Mouse (Mus musculus) myocyte (in vitro differentiated cells): ENCODE data around the gene Cadm4. TPM values are rescaled to one million over a fixed set of nuclear protein-coding genes. Genes with fewer than 3 reads are reported as not detected.

Source experiments
- H3K27me3 ChIP-seq: one replicate; pipeline ENCODE4 v1.6.1; 2011; ENCODE audit not compliant: control insufficient read depth, insufficient read depth, insufficient read length
- H3K36me3 ChIP-seq: one replicate; pipeline ENCODE4 v1.6.1; 2011; ENCODE audit not compliant: control insufficient read depth, insufficient read depth
- H3K4me2 ChIP-seq: one replicate; pipeline ENCODE4 v1.6.1; 2011; ENCODE audit warnings: low read depth, control low read depth
- H3K4me3 ChIP-seq: one replicate; pipeline ENCODE4 v1.5.1; 2011; ENCODE audit warnings: mild to moderate bottlenecking, control low read depth, moderate library complexity
- H3K79me2 ChIP-seq: one replicate; pipeline ENCODE4 v1.6.1; 2011; ENCODE audit not compliant: control insufficient read depth, insufficient read depth
- H3ac ChIP-seq: one replicate; pipeline ENCODE4 v1.6.1; 2011; ENCODE audit not compliant: control insufficient read depth, insufficient read length
- CEBPB ChIP-seq: IDR thresholded peaks from 2 replicates; pipeline ENCODE4 v1.6.1; 2011; ENCODE audit warnings: mild to moderate bottlenecking, moderate library complexity; ENCODE audit not compliant: poor library complexity, insufficient read depth, severe bottlenecking
- E2F4 ChIP-seq: IDR thresholded peaks from one replicate; pipeline ENCODE4 v1.6.1; 2011; ENCODE audit warnings: mild to moderate bottlenecking, control low read depth, moderate library complexity; ENCODE audit not compliant: insufficient read depth
- MAX ChIP-seq: IDR thresholded peaks from one replicate; pipeline ENCODE4 v1.6.1; 2011; ENCODE audit warnings: low read depth, mild to moderate bottlenecking, control low read depth
- MYOD1 ChIP-seq, 3 experiments: IDR thresholded peaks; one replicate each; pipeline ENCODE4 v1.6.1; 2011; ENCODE audit warnings: control low read depth in 2 of 3, low read depth in 2 of 3, mild to moderate bottlenecking in 2 of 3, moderate library complexity in 1 of 3; ENCODE audit not compliant: insufficient read length in 2 of 3, control insufficient read depth in 1 of 3
- MYOG ChIP-seq, 3 experiments: IDR thresholded peaks; one replicate each; pipeline ENCODE4 v1.6.1; 2011; ENCODE audit warnings: control low read depth in 2 of 3, low read depth in 2 of 3, mild to moderate bottlenecking in 2 of 3; ENCODE audit not compliant: insufficient read length in 2 of 3, control insufficient read depth in 1 of 3, insufficient read depth in 1 of 3
- POLR2A ChIP-seq: IDR thresholded peaks from one replicate; pipeline ENCODE4 v1.6.1; 2011; ENCODE audit warnings: low read depth, mild to moderate bottlenecking, control low read depth, moderate library complexity; ENCODE audit not compliant: insufficient read length
- POLR2AphosphoS2 ChIP-seq: IDR thresholded peaks from one replicate; pipeline ENCODE4 v1.6.1; 2011; ENCODE audit warnings: low read depth, control low read depth; ENCODE audit not compliant: insufficient read length
- REST ChIP-seq: IDR thresholded peaks from one replicate; pipeline ENCODE4 v1.6.1; 2011; ENCODE audit warnings: mild to moderate bottlenecking, control low read depth, moderate library complexity; ENCODE audit not compliant: insufficient read depth, insufficient read length
- SRF ChIP-seq: IDR thresholded peaks from one replicate; pipeline ENCODE4 v1.6.1; 2011; ENCODE audit warnings: low read depth; ENCODE audit not compliant: control insufficient read depth, insufficient read length
- TCF12 ChIP-seq: IDR thresholded peaks from one replicate; pipeline ENCODE4 v1.6.1; 2011; ENCODE audit warnings: mild to moderate bottlenecking, control low read depth; ENCODE audit not compliant: poor library complexity, insufficient read depth, severe bottlenecking
- TCF3 ChIP-seq: IDR thresholded peaks from one replicate; pipeline ENCODE4 v1.6.1; 2011; ENCODE audit warnings: low read depth, control low read depth; ENCODE audit not compliant: insufficient read length
- USF1 ChIP-seq: IDR thresholded peaks from one replicate; pipeline ENCODE4 v1.6.1; 2011; ENCODE audit warnings: low read depth, mild to moderate bottlenecking, control low read depth, moderate library complexity
- polyA plus RNA-seq: library from polyadenylated mRNA; unstranded; fragments of >200 nt; fragmentation: generic; extraction: Trizol; gene quantifications from one replicate; pipeline ENCODE4 v1.2.1, GENCODE M21; 2012; ENCODE audit warnings: missing spikeins

Gene Cadm4
- polyA plus RNA-seq, 1 experiment = 54.4 TPM

- H3K36me3 ChIP-seq = no peaks in the 10 kb centered on the region
- no peaks in the 10 kb centered on the region for H3K27me3 ChIP-seq
- peak within 1 kb of the TSS; percentile 11 for H3ac ChIP-seq
- peaks cover 7% of the 10 kb centered on the region for H3K79me2 ChIP-seq
- TF ChIP-seq CEBPB = no peak
- no peak for TF ChIP-seq USF1
- no peak for TF ChIP-seq REST
- TF ChIP-seq TCF12 = no peak
- no peak for TF ChIP-seq E2F4
- no peak for TF ChIP-seq MYOD1 (IDR thresholded peaks at IDR 0.05; ENCODE audit: control insufficient read depth in 1 of 3, insufficient read length in 2 of 3, low read depth in 2 of 3)
- TF ChIP-seq POLR2A = no peak
- TF ChIP-seq POLR2AphosphoS2 = no peak
- no peak for TF ChIP-seq SRF
- TF ChIP-seq MYOG (IDR thresholded peaks at IDR 0.05; ENCODE audit: control insufficient read depth in 1 of 3, insufficient read depth in 1 of 3, insufficient read length in 2 of 3, low read depth in 2 of 3) = no peak
- H3K4me3 ChIP-seq = peak within 1 kb of the TSS; percentile 51
- H3K4me2 ChIP-seq = peak within 1 kb of the TSS; percentile 84
Observed at GRCm38 (mm10) chr7:24546068-24546614, 64.3 kb downstream of the Cadm4 start, which contains the start of the genes Pinlyp and Xrcc1. Gene Pinlyp (minus strand): TSS chr7:24546118. Gene Xrcc1 (plus strand): TSS chr7:24546289.

- Histone ChIP-seq H3ac (peak overlapping the region; percentile 11), H3K36me3 (no peaks in the 10 kb centered on the region), H3K4me3 (peak overlapping the region; percentile 51), H3K27me3 (no peaks in the 10 kb centered on the region), H3K79me2 (peaks cover 7% of the 10 kb centered on the region), H3K4me2 (peak overlapping the region; percentile 84)
- no peak for TF ChIP-seq MAX
- TF ChIP-seq POLR2A = peak; percentile 47
- peak; percentile 25 for TF ChIP-seq TCF12
- no peak for TF ChIP-seq TCF3
- TF ChIP-seq USF1 = no peak
- TF ChIP-seq CEBPB = no peak
- TF ChIP-seq MYOG (IDR thresholded peaks at IDR 0.05; ENCODE audit: control insufficient read depth in 1 of 3, insufficient read depth in 1 of 3, insufficient read length in 2 of 3, low read depth in 2 of 3) = peak; percentile 49 to 82 (median 68)
- peak; percentile 78 for TF ChIP-seq E2F4
- TF ChIP-seq POLR2AphosphoS2 = no peak
- TF ChIP-seq SRF = peak; percentile 34
- peak; percentile 51 to 89 (median 87) for TF ChIP-seq MYOD1 (IDR thresholded peaks at IDR 0.05; ENCODE audit: control insufficient read depth in 1 of 3, insufficient read length in 2 of 3, low read depth in 2 of 3)
- TF ChIP-seq REST = no peak
Observed at GRCm38 (mm10) chr7:24546634-24547389, 65.0 kb downstream of the Cadm4 start.

GRCm38 (mm10) chr7:24547534-24548036, 65.8 kb downstream of the Cadm4 start:
- Histone ChIP-seq H3K27me3 (no peaks in the 10 kb centered on the region), H3ac (peak overlapping the region; percentile 11), H3K36me3 (no peaks in the 10 kb centered on the region), H3K4me2 (peak overlapping the region; percentile 76), H3K4me3 (peak overlapping the region; percentile 51), H3K79me2 (peaks cover 7% of the 10 kb centered on the region)
- TF ChIP-seq MYOD1 (IDR thresholded peaks at IDR 0.05; ENCODE audit: control insufficient read depth in 1 of 3, insufficient read length in 2 of 3, low read depth in 2 of 3) (no peak), TCF12 (no peak), POLR2A (no peak), MAX (no peak), REST (no peak), SRF (no peak), CEBPB (no peak), TCF3 (no peak), MYOG (IDR thresholded peaks at IDR 0.05; ENCODE audit: control insufficient read depth in 1 of 3, insufficient read depth in 1 of 3, insufficient read length in 2 of 3, low read depth in 2 of 3) (no peak)

- no peaks in the 10 kb centered on the region for H3K36me3 ChIP-seq
Observed at GRCm38 (mm10) chr7:24551985-24552759, 70.3 kb downstream of the Cadm4 start.

More at GRCm38 (mm10) chr7:24551985-24552759, 70.3 kb downstream of the Cadm4 start:
- Histone ChIP-seq H3ac (no peak overlapping the region), H3K27me3 (no peaks in the 10 kb centered on the region), H3K4me3 (no peak overlapping the region), H3K79me2 (peaks cover 6% of the 10 kb centered on the region), H3K4me2 (no peak overlapping the region)
- TF ChIP-seq CEBPB (no peak), TCF12 (no peak), E2F4 (no peak), USF1 (no peak), SRF (no peak), POLR2A (no peak), TCF3 (no peak), POLR2AphosphoS2 (no peak), MAX (no peak), MYOD1 (IDR thresholded peaks at IDR 0.05; ENCODE audit: control insufficient read depth in 1 of 3, insufficient read length in 2 of 3, low read depth in 2 of 3) (no peak), REST (no peak), MYOG (IDR thresholded peaks at IDR 0.05; ENCODE audit: control insufficient read depth in 1 of 3, insufficient read depth in 1 of 3, insufficient read length in 2 of 3, low read depth in 2 of 3) (no peak)

Other genes starting within 250 kb of the Cadm4 start
- gene Zfp109, start 244.5 kb upstream of the Cadm4 start, polyA plus RNA-seq = 0.46 TPM
- gene Zfp108, start 227.2 kb upstream of the Cadm4 start, polyA plus RNA-seq = 0.38 TPM
- gene Zfp93, start 211.6 kb upstream of the Cadm4 start, polyA plus RNA-seq = 1.4 TPM
- 4.3 TPM for gene Zfp61, start 180.8 kb upstream of the Cadm4 start, polyA plus RNA-seq
- gene Zfp94, start 165.4 kb upstream of the Cadm4 start, polyA plus RNA-seq = 2.1 TPM
- 0.05 TPM for gene Tescl, start 148.1 kb upstream of the Cadm4 start, polyA plus RNA-seq
- gene Lypd5, start 132.8 kb upstream of the Cadm4 start, polyA plus RNA-seq = not detected
- gene Kcnn4, start 111.8 kb upstream of the Cadm4 start, polyA plus RNA-seq = 37.4 TPM
- 17.4 TPM for gene Smg9, start 82.4 kb upstream of the Cadm4 start, polyA plus RNA-seq
- gene Irgc1, start 29.7 kb upstream of the Cadm4 start, polyA plus RNA-seq = 0.32 TPM
- 32.5 TPM for gene Plaur, start 19.5 kb upstream of the Cadm4 start, polyA plus RNA-seq
- 30.0 TPM for gene Zfp428, start 25.0 kb downstream of the Cadm4 start, polyA plus RNA-seq
- 0.10 TPM for gene AC161166.1, start 30.4 kb downstream of the Cadm4 start, polyA plus RNA-seq
- gene Irgq, start 48.7 kb downstream of the Cadm4 start, polyA plus RNA-seq = 17.4 TPM
- 0.17 TPM for gene Pinlyp, start 64.1 kb downstream of the Cadm4 start, polyA plus RNA-seq
- gene Xrcc1, start 64.3 kb downstream of the Cadm4 start, polyA plus RNA-seq = 32.7 TPM
- gene Ethe1, start 105.5 kb downstream of the Cadm4 start, polyA plus RNA-seq = 34.7 TPM
- gene Zfp575, start 105.6 kb downstream of the Cadm4 start, polyA plus RNA-seq = 0.12 TPM
- 11.5 TPM for gene Phldb3, start 128.7 kb downstream of the Cadm4 start, polyA plus RNA-seq
- not detected for gene Lypd3, start 154.5 kb downstream of the Cadm4 start, polyA plus RNA-seq
- not detected for gene Tex101, start 194.7 kb downstream of the Cadm4 start, polyA plus RNA-seq
- gene BC049730, start 227.2 kb downstream of the Cadm4 start, polyA plus RNA-seq = not detected
- not detected for gene Gm4763, start 244.9 kb downstream of the Cadm4 start, polyA plus RNA-seq